Mouse (Mus musculus) layer of hippocampus, postnatal 25 days (tissue): ENCODE data around the gene Mok. TPM values are rescaled to one million over a fixed set of nuclear protein-coding genes. Genes with fewer than 3 reads are reported as not detected.

Experiments
- DNase-seq, 2 experiments: peaks; one replicate each; pipeline ENCODE4 v3.0.0; 2022; ENCODE audit warnings: mixed read lengths in 2 of 2, low spot score in 1 of 2; ENCODE audit errors: extremely low spot score in 1 of 2
- total RNA-seq, 2 experiments: library from RNA; stranded (reverse); gene quantifications; 2 replicates each; pipeline ENCODE4 v1.2.3; 2021

Mok gene
- total RNA-seq, 2 experiments from 2014 or later = 10.5 to 11.4 TPM

GRCm38 (mm10) chr12:110775628-110776426 lies 64.9 kb downstream of the Mok start:
- no peak for DNase-seq

GRCm38 (mm10) chr12:110771961-110772360 lies 68.8 kb downstream of the Mok start:
- no peak for DNase-seq

DNA sequence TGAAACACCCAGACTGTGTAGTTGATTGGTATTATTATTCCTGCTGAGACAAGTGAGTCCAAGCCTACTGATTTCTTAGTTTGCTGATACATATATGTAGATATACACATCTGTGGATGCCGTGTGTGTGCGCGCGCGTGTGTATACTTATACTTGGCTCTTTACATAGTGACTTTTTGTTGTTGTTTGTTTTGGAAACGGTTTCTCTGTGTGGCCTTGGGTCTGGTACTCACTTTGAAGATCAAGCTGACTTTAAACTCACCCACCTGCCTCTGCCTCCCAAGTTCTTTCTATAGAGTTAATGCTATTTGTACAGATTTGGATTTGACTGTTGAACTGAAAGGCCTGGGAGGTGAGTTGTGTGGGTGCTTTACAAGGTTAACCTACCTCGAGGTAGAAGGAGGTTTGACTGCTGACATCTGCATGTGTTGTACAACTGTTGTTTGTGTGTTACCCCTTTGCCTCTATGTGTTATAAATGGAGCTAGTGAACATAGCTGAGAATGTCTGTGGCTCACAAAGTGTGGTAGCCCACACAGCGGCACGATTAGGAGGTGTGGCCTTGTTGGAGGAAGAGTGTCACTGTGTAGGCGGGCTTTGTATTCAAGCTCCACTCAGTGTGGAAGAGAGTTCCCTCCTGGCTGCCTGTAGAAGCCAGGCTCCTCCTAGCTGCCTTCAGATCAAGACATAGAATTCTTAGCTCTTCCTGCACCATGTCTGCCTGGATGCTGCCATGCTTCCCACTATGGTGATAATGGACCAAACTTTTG lies 70.1 kb downstream of the Mok start:
- no peak for DNase-seq

DNA sequence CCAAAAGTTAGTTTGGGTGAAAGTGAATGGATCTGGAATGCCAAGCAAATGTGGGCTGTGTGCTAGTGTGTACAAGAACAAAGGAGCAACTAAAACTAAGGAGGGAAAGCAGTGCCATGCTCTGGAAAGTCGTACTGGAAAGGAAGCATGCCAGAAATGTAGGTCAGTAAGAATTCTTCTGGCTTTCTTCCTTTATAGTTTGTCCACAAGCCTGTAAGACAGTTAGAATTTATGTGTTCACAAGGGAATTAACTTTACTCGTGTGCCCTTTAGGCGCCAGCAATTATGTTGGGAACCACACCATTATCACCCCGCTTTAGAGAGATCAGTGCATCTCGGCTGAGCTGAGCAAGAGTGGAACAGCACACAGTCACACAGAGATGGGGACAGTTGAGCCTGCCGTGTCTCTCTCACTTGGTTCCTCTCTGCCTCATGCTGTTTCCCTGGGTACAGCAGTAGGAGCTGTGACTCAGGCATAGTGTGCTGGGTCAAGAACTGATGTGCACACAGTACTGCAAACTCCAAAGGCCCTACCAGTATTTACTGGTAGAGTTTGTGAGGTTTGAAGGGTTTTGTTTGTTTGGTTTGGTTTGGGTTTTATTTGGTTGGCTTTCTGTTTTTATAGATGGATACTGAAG lies 71.0 kb downstream of the Mok start:
- no peak for DNase-seq

DNA sequence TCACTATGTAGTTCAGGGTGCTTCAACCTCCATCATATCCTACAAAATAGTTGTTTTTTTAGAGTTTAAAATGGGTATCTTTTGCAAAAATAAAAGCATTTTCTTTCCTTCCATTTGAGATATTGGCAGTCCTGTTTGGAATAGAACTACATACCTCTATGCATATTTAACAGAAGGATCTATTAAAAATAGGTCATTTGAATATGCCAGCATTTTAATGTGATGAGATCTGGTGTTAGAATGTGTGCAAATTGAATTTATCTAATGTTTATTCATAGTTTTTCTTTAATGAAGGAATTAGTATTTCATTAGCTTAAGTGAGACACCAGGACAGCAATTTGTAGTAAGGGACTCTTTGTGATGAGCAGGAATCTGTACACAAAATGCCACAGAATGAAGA lies 72.2 kb downstream of the Mok start:
- no peak for DNase-seq

- no peak for DNase-seq
Measured at GRCm38 (mm10) chr12:110764531-110764930, 76.2 kb downstream of the Mok start.

GRCm38 (mm10) chr12:110762321-110762720 lies 78.4 kb downstream of the Mok start:
- DNase-seq = no peak

GRCm38 (mm10) chr12:110758932-110759331 lies 81.8 kb downstream of the Mok start:
- DNase-seq = no peak

Other genes starting within 250 kb of the Mok start
- gene Dync1h1, start 239.5 kb downstream of the Mok start, total RNA-seq = 100 to 1,000 TPM; 263 to 299 TPM
- gene 1700001K19Rik, start 158.3 kb downstream of the Mok start, total RNA-seq = not detected
- 100 to 1,000 TPM; 874 to 929 TPM for gene Hsp90aa1, start 138.2 kb downstream of the Mok start, total RNA-seq
- gene Wdr20, start 103.0 kb downstream of the Mok start, total RNA-seq = 10 to 100 TPM; 38.8 to 41.6 TPM
- 10 to 100 TPM; 10.3 to 12.7 TPM for gene Zfp839, start 9.3 kb upstream of the Mok start, total RNA-seq
- 10 to 100 TPM; 70.4 to 76.3 TPM for gene Cinp, start 48.2 kb upstream of the Mok start, total RNA-seq
- gene Tecpr2, start 48.3 kb upstream of the Mok start, total RNA-seq = 10 to 100 TPM; 40.5 to 41.4 TPM
- gene Ankrd9, start 138.1 kb upstream of the Mok start, total RNA-seq = 10 to 100 TPM; 11.2 to 12.1 TPM
- 10 to 100 TPM; 16.8 to 17.9 TPM for gene Rcor1, start 198.4 kb upstream of the Mok start, total RNA-seq